Mouse (Mus musculus) lung, embryonic 15.5 days (tissue): ENCODE results near the gene Wnt2. TPM values are rescaled to one million over a fixed set of nuclear protein-coding genes. Genes with fewer than 3 reads are reported as not detected.

Source experiments
- ATAC-seq: fragments of 200-750 bp; cut with Nextera tagmentation; 2 replicates; pipeline ENCODE4 v1.8.0; 2017; ENCODE audit warnings: moderate number of reproducible peaks, borderline replicate concordance; ENCODE audit not compliant: low FRiP score, low TSS enrichment; ENCODE audit errors: extremely low read depth
- H3K27ac ChIP-seq: fragments of 300-500 bp; sonication (generic); 2 replicates; pipeline ENCODE4 v1.5.1; 2015; ENCODE audit warnings: moderate library complexity, mild to moderate bottlenecking, inconsistent platforms
- H3K27me3 ChIP-seq: fragments of 300-500 bp; sonication (generic); 2 replicates; pipeline ENCODE4 v1.6.1; 2015; ENCODE audit warnings: inconsistent platforms
- H3K36me3 ChIP-seq: fragments of 300-500 bp; sonication (generic); 2 replicates; pipeline ENCODE4 v1.6.1; 2015; ENCODE audit warnings: inconsistent platforms
- H3K4me1 ChIP-seq: fragments of 300-500 bp; sonication (generic); 2 replicates; pipeline ENCODE4 v1.6.1; 2015; ENCODE audit warnings: inconsistent platforms
- H3K4me2 ChIP-seq: fragments of 300-500 bp; sonication (generic); 2 replicates; pipeline ENCODE4 v1.6.1; 2015; ENCODE audit warnings: inconsistent platforms, mild to moderate bottlenecking, moderate library complexity
- H3K4me3 ChIP-seq: fragments of 300-500 bp; sonication (generic); 2 replicates; pipeline ENCODE4 v1.5.1; 2015; ENCODE audit warnings: mild to moderate bottlenecking, inconsistent platforms
- H3K9ac ChIP-seq: fragments of 300-500 bp; sonication (generic); 2 replicates; pipeline ENCODE4 v1.6.1; 2015; ENCODE audit warnings: inconsistent platforms
- H3K9me3 ChIP-seq: fragments of 300-500 bp; sonication (generic); 2 replicates; pipeline ENCODE4 v1.6.1; 2016; ENCODE audit warnings: inconsistent platforms
- WGBS: fragments of 180-500 bp; shearing (Covaris S2); methylation state at CpG from one replicate; pipeline ENCODE4 v1.1.7; 2015; 5-methylcytosine and 5-hydroxymethylcytosine counted together
- polyA plus RNA-seq: library from polyadenylated mRNA; unstranded; fragments of >200 nt; fragmentation: Nextera tagmentation; extraction: Ambion mirVana; gene quantifications from 2 replicates; pipeline ENCODE4 v1.2.1, GENCODE M21; 2015

The Wnt2 gene
- polyA plus RNA-seq, 1 experiment from 2014 or later = 86.0 TPM

DNA sequence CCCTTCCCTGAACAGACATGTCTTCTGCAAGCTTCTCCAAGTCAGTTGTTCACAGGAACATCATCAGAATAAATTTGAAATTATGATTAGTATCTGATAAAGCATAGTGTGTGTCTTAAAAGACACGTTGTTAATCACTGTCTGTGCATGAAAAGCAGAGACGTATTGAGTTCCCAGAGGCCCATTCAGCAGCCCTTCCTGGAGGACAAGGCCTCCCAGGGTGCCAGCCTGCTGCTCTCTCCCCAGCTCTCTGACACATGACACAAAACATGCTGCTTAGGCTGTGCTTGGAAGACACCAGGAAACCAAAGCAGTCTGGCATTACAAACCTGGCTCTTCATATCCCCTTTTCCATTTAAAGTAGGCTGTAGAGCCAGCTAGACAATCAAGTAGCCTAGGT is 88.5 kb downstream of the Wnt2 start:
- 50% methylated on average over 2 of the region's 2 CpGs for WGBS
- Histone ChIP-seq H3K4me1 (peaks cover 37% of the 10 kb centered on the region), H3K27ac (peak overlapping the region; percentile 73)

More for the DNA sequence above, 88.5 kb downstream of the Wnt2 start:
- H3K9me3 ChIP-seq = no peaks in the 10 kb centered on the region
- no peaks in the 10 kb centered on the region for H3K36me3 ChIP-seq
- H3K27me3 ChIP-seq = no peaks in the 10 kb centered on the region
- H3K9ac ChIP-seq = no peak overlapping the region
- no peak overlapping the region for H3K4me3 ChIP-seq
- no peak overlapping the region for H3K4me2 ChIP-seq
- peak; percentile 64 for ATAC-seq

Other genes starting within 250 kb of the Wnt2 start
- 9.4 and 9.7 TPM in 2 replicates for gene Asz1, start 78.5 kb upstream of the Wnt2 start, polyA plus RNA-seq
- 6.6 and 6.7 TPM in 2 replicates for gene Cftr, start 140.1 kb upstream of the Wnt2 start, polyA plus RNA-seq